Mouse (Mus musculus): Measurements from ENCODE around the gene Slco3a1.

DNA sequence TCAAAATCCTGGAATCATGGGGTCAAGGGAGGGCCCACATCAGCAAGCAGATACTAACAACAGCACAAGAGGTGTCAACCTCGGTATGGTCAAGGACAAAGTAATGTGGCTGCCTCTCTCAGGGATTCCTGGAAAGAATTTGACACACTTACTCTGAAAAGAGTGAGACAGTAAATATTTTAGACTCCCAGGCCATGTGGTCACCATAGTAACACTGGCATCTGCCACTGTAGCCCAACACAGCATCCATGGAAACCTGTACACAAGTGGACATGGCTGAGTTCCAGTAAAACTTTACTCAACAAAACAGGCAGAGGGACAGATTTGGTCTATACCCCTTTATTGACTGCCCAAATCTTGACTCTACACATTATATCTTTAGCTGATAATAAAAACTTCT, 43.9 kb downstream of the Slco3a1 start:
- no peak for TF ChIP-seq CTCF (IDR thresholded peaks at IDR 0.05; ENCODE audit: low read depth)
- no peak for TF ChIP-seq EP300 (IDR thresholded peaks at IDR 0.05; ENCODE audit: low read depth)
